Mouse (Mus musculus): ENCODE measurements around the gene Nme7.

Gene Nme7

DNA sequence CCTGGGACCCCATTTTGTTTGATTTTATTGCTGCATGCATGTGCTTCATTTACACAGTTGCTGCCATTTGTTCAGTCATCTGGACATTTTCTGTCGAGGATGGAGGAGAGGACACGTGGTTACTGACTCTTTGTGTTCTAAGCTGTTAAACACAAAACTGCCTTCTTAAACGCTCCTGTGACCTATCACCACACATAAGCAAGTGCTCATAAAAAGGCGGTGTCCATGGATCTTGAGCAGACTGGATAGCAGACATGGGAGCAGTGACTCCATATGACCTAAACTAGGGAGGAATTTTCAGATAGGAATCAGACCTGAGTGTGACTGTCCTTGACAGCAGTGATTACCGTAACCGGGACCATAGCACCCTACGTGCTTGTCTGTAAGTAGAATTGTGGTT is 70.1 kb downstream of the Nme7 start:
- Histone ChIP-seq H3K4me1 (replicated peaks; ENCODE audit: low read depth, low read length) (peaks cover 63% of the 10 kb centered on the region), H3K9me3 (ENCODE audit: low read length) (peaks cover 15% of the 10 kb centered on the region), H3K27me3 (ENCODE audit: insufficient read depth, low read length) (no peaks in the 10 kb centered on the region), H3K36me3 (ENCODE audit: insufficient read depth, low read length) (peaks cover 13% of the 10 kb centered on the region; the same call in 1 of the 2 replicates), H3K4me3 (replicated peaks; ENCODE audit: low read length) (no peak overlapping the region)
- no peak for TF ChIP-seq CTCF (conservative IDR thresholded peaks at IDR 0.05; ENCODE audit: low read length)
- TF ChIP-seq POU5F1 (IDR thresholded peaks at IDR 0.05; ENCODE audit: borderline replicate concordance, low read length), result no peak
- TF ChIP-seq NANOG (IDR thresholded peaks at IDR 0.05; ENCODE audit: borderline replicate concordance, low read length), result no peak

DNA sequence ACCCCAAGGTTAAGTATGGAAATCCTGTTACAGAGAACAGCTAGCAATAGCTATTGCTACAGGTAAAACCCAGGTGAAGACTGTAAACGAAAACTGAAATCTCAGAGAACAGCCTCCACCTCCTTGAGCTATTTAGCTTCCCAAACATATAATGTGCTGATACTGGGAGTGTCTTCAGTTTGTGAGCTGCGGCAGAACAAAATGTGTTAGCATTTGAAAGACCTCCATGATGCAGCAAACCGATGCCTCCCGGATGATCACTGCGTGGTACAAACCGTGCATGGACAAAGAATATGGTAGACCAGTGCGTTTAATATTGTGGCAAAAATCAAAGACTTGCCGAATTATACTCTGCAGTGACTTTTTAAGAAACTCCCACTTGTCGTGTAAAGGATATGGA is 71.7 kb downstream of the Nme7 start:
- TF ChIP-seq NANOG (IDR thresholded peaks at IDR 0.05; ENCODE audit: borderline replicate concordance, low read length) (no peak; the same call in 1 of the 2 replicates), CTCF (conservative IDR thresholded peaks at IDR 0.05; ENCODE audit: low read length) (no peak), POU5F1 (IDR thresholded peaks at IDR 0.05; ENCODE audit: borderline replicate concordance, low read length) (no peak)
- no peaks in the 10 kb centered on the region for H3K27me3 ChIP-seq (ENCODE audit: insufficient read depth, low read length)
- peaks cover 55% of the 10 kb centered on the region for H3K4me1 ChIP-seq (replicated peaks; ENCODE audit: low read depth, low read length)
- peak overlapping the region; percentile 59 for H3K4me3 ChIP-seq (replicated peaks; ENCODE audit: low read length)
- peaks cover 15% of the 10 kb centered on the region for H3K9me3 ChIP-seq (ENCODE audit: low read length)
- H3K36me3 ChIP-seq (ENCODE audit: insufficient read depth, low read length), result peaks cover 18% of the 10 kb centered on the region

DNA sequence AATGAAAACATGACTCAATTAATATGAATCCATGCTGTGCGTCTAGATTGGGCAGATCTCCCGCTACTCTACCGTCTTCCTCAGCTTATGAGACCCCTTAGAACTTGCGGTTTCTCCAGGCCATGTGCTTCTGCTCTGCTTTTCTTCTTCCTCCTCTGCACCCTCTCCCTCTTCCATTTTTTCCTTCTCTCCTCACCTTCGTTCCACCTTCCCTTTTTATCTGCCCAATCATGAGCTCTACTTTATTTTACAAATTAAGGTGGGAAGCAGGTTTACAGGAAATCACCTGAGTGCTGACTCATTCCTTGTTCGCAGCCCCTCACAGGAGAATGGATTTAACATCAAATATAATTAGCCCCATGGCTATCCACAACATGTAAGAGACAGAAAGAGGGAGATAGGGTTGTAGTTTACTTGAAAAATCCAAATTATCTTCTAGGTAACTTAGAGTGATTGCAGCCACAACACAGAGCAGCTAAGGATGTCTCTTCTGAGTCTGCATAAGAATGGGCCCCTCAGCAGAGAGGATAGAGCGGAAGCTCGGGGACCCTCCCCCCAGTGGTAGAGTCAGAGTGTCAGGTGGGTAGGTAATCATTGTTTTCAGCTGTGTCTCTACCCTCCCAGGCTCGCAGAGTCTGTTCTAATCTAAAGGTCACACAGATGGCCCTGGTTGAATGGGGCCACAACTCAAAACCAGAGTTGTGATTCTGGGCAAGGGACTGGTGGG is 73.0 kb downstream of the Nme7 start:
- peaks cover 15% of the 10 kb centered on the region for H3K9me3 ChIP-seq (ENCODE audit: low read length)
- peaks cover 15% of the 10 kb centered on the region for H3K36me3 ChIP-seq (ENCODE audit: insufficient read depth, low read length)
- H3K4me3 ChIP-seq (replicated peaks; ENCODE audit: low read length), result peak overlapping the region; percentile 59
- peaks cover 53% of the 10 kb centered on the region for H3K4me1 ChIP-seq (replicated peaks; ENCODE audit: low read depth, low read length)
- H3K27me3 ChIP-seq (ENCODE audit: insufficient read depth, low read length), result no peaks in the 10 kb centered on the region
- TF ChIP-seq NANOG (IDR thresholded peaks at IDR 0.05; ENCODE audit: borderline replicate concordance, low read length), result peak; percentile 36; the same call in 1 of the 2 replicates
- peak; percentile 94 for TF ChIP-seq POU5F1 (IDR thresholded peaks at IDR 0.05; ENCODE audit: borderline replicate concordance, low read length)
- TF ChIP-seq CTCF (conservative IDR thresholded peaks at IDR 0.05; ENCODE audit: low read length), result no peak

DNA sequence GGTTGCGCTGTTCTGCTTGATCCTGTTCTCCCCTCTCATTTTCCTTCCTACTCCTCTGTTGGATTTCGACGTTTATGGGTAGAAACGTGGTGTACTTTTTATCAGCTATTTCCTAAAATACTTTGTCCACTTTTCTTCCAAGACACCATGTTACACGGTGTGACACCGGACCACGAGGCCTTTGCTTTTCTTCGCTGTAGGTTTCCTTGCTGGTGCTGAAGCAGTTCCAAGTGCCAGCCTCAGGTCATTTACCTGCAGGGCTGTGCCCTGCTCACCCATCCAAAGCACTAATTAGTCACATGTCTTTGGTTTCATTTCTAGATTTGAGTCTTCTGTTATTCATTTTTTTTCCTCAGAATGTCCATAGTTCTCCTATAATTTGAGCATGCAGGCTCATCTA is 79.7 kb downstream of the Nme7 start:
- TF ChIP-seq POU5F1 (IDR thresholded peaks at IDR 0.05; ENCODE audit: borderline replicate concordance, low read length) (no peak), NANOG (IDR thresholded peaks at IDR 0.05; ENCODE audit: borderline replicate concordance, low read length) (no peak), CTCF (conservative IDR thresholded peaks at IDR 0.05; ENCODE audit: low read length) (no peak)
- Histone ChIP-seq H3K36me3 (ENCODE audit: insufficient read depth, low read length) (peaks cover 20% of the 10 kb centered on the region), H3K4me1 (replicated peaks; ENCODE audit: low read depth, low read length) (peaks cover 5% of the 10 kb centered on the region), H3K9me3 (ENCODE audit: low read length) (no peaks in the 10 kb centered on the region), H3K4me3 (replicated peaks; ENCODE audit: low read length) (no peak overlapping the region), H3K27me3 (ENCODE audit: insufficient read depth, low read length) (no peaks in the 10 kb centered on the region)

DNA sequence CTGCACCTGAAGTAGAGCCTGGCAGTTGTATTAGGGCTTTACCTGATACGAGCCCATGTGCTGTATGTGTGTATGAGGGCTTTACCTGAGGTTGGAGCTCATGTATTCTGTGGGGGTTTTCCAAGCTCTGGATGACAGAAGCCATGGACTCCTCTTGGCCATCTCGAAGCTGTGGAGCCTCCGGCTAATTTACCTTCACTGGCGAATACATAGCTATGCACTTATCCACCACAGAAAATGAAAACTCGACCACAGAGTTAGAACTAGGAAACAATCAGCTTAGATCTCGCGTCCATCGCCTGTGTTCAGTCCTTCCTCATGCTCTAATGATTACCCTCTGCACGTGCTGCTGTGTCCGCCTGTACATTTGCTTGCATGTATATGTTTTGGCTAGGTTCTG is 80.4 kb downstream of the Nme7 start:
- H3K4me1 ChIP-seq (replicated peaks; ENCODE audit: low read depth, low read length), result no peaks in the 10 kb centered on the region
- no peaks in the 10 kb centered on the region for H3K9me3 ChIP-seq (ENCODE audit: low read length)
- TF ChIP-seq NANOG (IDR thresholded peaks at IDR 0.05; ENCODE audit: borderline replicate concordance, low read length) (no peak), POU5F1 (IDR thresholded peaks at IDR 0.05; ENCODE audit: borderline replicate concordance, low read length) (no peak), CTCF (conservative IDR thresholded peaks at IDR 0.05; ENCODE audit: low read length) (no peak)
- H3K36me3 ChIP-seq (ENCODE audit: insufficient read depth, low read length), result peaks cover 20% of the 10 kb centered on the region
- H3K27me3 ChIP-seq (ENCODE audit: insufficient read depth, low read length), result no peaks in the 10 kb centered on the region
- no peak overlapping the region for H3K4me3 ChIP-seq (replicated peaks; ENCODE audit: low read length)

DNA sequence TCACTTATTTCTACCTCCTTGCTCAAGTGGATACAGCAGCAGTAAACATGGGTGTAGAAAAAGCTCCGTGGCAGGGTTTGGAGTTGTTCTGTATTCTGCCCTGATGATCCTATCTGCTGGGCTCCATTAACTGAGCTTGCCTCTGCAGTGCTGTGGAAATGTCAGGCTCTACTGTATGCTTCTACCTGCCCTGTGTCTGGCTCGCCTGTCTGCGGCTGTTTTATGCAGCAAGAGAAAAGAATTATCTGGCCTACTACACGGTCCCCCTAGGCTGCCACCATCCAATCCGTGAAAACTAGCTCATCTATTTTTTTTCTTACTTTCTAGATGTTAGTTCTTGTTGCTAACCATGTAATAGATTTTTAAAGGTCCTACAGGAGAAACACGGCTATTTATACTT is 81.1 kb downstream of the Nme7 start:
- no peaks in the 10 kb centered on the region for H3K9me3 ChIP-seq (ENCODE audit: low read length)
- no peaks in the 10 kb centered on the region for H3K27me3 ChIP-seq (ENCODE audit: insufficient read depth, low read length)
- H3K4me3 ChIP-seq (replicated peaks; ENCODE audit: low read length), result no peak overlapping the region
- H3K36me3 ChIP-seq (ENCODE audit: insufficient read depth, low read length), result peaks cover 17% of the 10 kb centered on the region
- no peaks in the 10 kb centered on the region for H3K4me1 ChIP-seq (replicated peaks; ENCODE audit: low read depth, low read length)
- TF ChIP-seq NANOG (IDR thresholded peaks at IDR 0.05; ENCODE audit: borderline replicate concordance, low read length) (no peak), POU5F1 (IDR thresholded peaks at IDR 0.05; ENCODE audit: borderline replicate concordance, low read length) (no peak), CTCF (conservative IDR thresholded peaks at IDR 0.05; ENCODE audit: low read length) (no peak)

- no peaks in the 10 kb centered on the region for H3K27me3 ChIP-seq (ENCODE audit: insufficient read depth, low read length)
- no peaks in the 10 kb centered on the region for H3K9me3 ChIP-seq (ENCODE audit: low read length)
- H3K36me3 ChIP-seq (ENCODE audit: insufficient read depth, low read length), result peaks cover 7% of the 10 kb centered on the region; the same call in 1 of the 2 replicates
- H3K4me3 ChIP-seq (replicated peaks; ENCODE audit: low read length), result no peak overlapping the region
- H3K4me1 ChIP-seq (replicated peaks; ENCODE audit: low read depth, low read length), result no peaks in the 10 kb centered on the region
- TF ChIP-seq POU5F1 (IDR thresholded peaks at IDR 0.05; ENCODE audit: borderline replicate concordance, low read length), result no peak
- TF ChIP-seq CTCF (conservative IDR thresholded peaks at IDR 0.05; ENCODE audit: low read length), result no peak
- TF ChIP-seq NANOG (IDR thresholded peaks at IDR 0.05; ENCODE audit: borderline replicate concordance, low read length), result no peak
These were observed 85.8 kb downstream of the Nme7 start for GRCm38 (mm10) chr1:164389743-164390142.

DNA sequence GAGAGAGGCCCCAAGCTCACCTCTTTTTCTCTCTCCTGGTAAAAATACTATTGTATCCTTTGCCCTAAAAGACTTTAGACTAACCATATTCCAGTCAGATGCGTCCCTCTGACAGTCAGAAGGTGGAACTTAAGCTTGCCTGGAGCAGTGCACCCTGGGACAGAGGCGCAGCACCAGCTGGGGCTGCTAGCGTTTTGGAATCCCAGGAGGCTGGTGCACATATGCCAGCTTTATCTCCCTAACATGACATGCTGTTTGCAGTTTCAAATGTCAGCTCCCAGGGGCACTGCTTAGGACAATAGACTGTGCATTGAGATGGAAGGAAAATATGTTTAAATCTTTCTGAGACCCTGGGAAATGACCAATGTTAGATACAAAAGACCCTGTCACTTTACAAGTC is 88.3 kb downstream of the Nme7 start:
- Histone ChIP-seq H3K36me3 (ENCODE audit: insufficient read depth, low read length) (peaks cover 7% of the 10 kb centered on the region; the same call in 1 of the 2 replicates), H3K4me3 (replicated peaks; ENCODE audit: low read length) (no peak overlapping the region), H3K27me3 (ENCODE audit: insufficient read depth, low read length) (no peaks in the 10 kb centered on the region), H3K4me1 (replicated peaks; ENCODE audit: low read depth, low read length) (no peaks in the 10 kb centered on the region), H3K9me3 (ENCODE audit: low read length) (no peaks in the 10 kb centered on the region)
- TF ChIP-seq POU5F1 (IDR thresholded peaks at IDR 0.05; ENCODE audit: borderline replicate concordance, low read length) (no peak), CTCF (conservative IDR thresholded peaks at IDR 0.05; ENCODE audit: low read length) (no peak), NANOG (IDR thresholded peaks at IDR 0.05; ENCODE audit: borderline replicate concordance, low read length) (no peak)

All from E14TG2a.4 (cell line).